Mouse (Mus musculus) myocyte (in vitro differentiated cells): ENCODE measurements around the gene Cbx3. TPM values are rescaled to one million over a fixed set of nuclear protein-coding genes. Genes with fewer than 3 reads are reported as not detected.
"Not testable (repeated sequence)": the region's sequence is repeated elsewhere in the genome, so short reads cannot be mapped to it uniquely, and the experiment has no call there.

Experiments used
- H3K27me3 ChIP-seq: one replicate; pipeline ENCODE4 v1.6.1; 2011; ENCODE audit not compliant: control insufficient read depth, insufficient read depth, insufficient read length
- H3K36me3 ChIP-seq: one replicate; pipeline ENCODE4 v1.6.1; 2011; ENCODE audit not compliant: control insufficient read depth, insufficient read depth
- H3K4me2 ChIP-seq: one replicate; pipeline ENCODE4 v1.6.1; 2011; ENCODE audit warnings: low read depth, control low read depth
- H3K4me3 ChIP-seq: one replicate; pipeline ENCODE4 v1.5.1; 2011; ENCODE audit warnings: mild to moderate bottlenecking, control low read depth, moderate library complexity
- H3K79me2 ChIP-seq: one replicate; pipeline ENCODE4 v1.6.1; 2011; ENCODE audit not compliant: control insufficient read depth, insufficient read depth
- H3ac ChIP-seq: one replicate; pipeline ENCODE4 v1.6.1; 2011; ENCODE audit not compliant: control insufficient read depth, insufficient read length
- CEBPB ChIP-seq: IDR thresholded peaks from 2 replicates; pipeline ENCODE4 v1.6.1; 2011; ENCODE audit warnings: mild to moderate bottlenecking, moderate library complexity; ENCODE audit not compliant: poor library complexity, insufficient read depth, severe bottlenecking
- E2F4 ChIP-seq: IDR thresholded peaks from one replicate; pipeline ENCODE4 v1.6.1; 2011; ENCODE audit warnings: mild to moderate bottlenecking, control low read depth, moderate library complexity; ENCODE audit not compliant: insufficient read depth
- MAX ChIP-seq: IDR thresholded peaks from one replicate; pipeline ENCODE4 v1.6.1; 2011; ENCODE audit warnings: low read depth, mild to moderate bottlenecking, control low read depth
- MYOD1 ChIP-seq, 3 experiments: IDR thresholded peaks; one replicate each; pipeline ENCODE4 v1.6.1; 2011; ENCODE audit warnings: control low read depth in 2 of 3, low read depth in 2 of 3, mild to moderate bottlenecking in 2 of 3, moderate library complexity in 1 of 3; ENCODE audit not compliant: insufficient read length in 2 of 3, control insufficient read depth in 1 of 3
- MYOG ChIP-seq, 3 experiments: IDR thresholded peaks; one replicate each; pipeline ENCODE4 v1.6.1; 2011; ENCODE audit warnings: control low read depth in 2 of 3, low read depth in 2 of 3, mild to moderate bottlenecking in 2 of 3; ENCODE audit not compliant: insufficient read length in 2 of 3, control insufficient read depth in 1 of 3, insufficient read depth in 1 of 3
- POLR2A ChIP-seq: IDR thresholded peaks from one replicate; pipeline ENCODE4 v1.6.1; 2011; ENCODE audit warnings: low read depth, mild to moderate bottlenecking, control low read depth, moderate library complexity; ENCODE audit not compliant: insufficient read length
- POLR2AphosphoS2 ChIP-seq: IDR thresholded peaks from one replicate; pipeline ENCODE4 v1.6.1; 2011; ENCODE audit warnings: low read depth, control low read depth; ENCODE audit not compliant: insufficient read length
- REST ChIP-seq: IDR thresholded peaks from one replicate; pipeline ENCODE4 v1.6.1; 2011; ENCODE audit warnings: mild to moderate bottlenecking, control low read depth, moderate library complexity; ENCODE audit not compliant: insufficient read depth, insufficient read length
- SRF ChIP-seq: IDR thresholded peaks from one replicate; pipeline ENCODE4 v1.6.1; 2011; ENCODE audit warnings: low read depth; ENCODE audit not compliant: control insufficient read depth, insufficient read length
- TCF12 ChIP-seq: IDR thresholded peaks from one replicate; pipeline ENCODE4 v1.6.1; 2011; ENCODE audit warnings: mild to moderate bottlenecking, control low read depth; ENCODE audit not compliant: poor library complexity, insufficient read depth, severe bottlenecking
- TCF3 ChIP-seq: IDR thresholded peaks from one replicate; pipeline ENCODE4 v1.6.1; 2011; ENCODE audit warnings: low read depth, control low read depth; ENCODE audit not compliant: insufficient read length
- USF1 ChIP-seq: IDR thresholded peaks from one replicate; pipeline ENCODE4 v1.6.1; 2011; ENCODE audit warnings: low read depth, mild to moderate bottlenecking, control low read depth, moderate library complexity
- polyA plus RNA-seq: library from polyadenylated mRNA; unstranded; fragments of >200 nt; fragmentation: generic; extraction: Trizol; gene quantifications from one replicate; pipeline ENCODE4 v1.2.1, GENCODE M21; 2012; ENCODE audit warnings: missing spikeins

Gene Cbx3
- polyA plus RNA-seq, 1 experiment: 35.6 TPM

DNA sequence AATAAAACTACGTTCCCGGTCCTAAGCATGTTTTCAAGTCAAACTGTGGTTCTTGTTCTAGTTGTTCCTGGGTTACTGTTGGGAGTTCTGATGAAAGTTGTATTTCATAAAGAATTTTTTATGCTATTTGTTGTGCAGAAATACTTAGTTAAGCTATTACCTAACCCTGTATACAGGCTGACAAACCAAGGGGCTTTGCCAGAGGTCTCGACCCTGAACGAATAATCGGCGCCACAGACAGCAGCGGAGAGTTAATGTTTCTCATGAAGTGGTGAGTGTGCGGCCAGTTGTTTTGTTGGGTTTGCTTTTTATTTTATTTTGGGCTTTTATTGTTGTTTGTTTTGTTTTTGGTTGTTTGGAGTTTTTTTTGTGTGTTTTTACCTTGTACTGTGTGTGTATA lies 11.4 kb downstream of the Cbx3 start:
- TF ChIP-seq POLR2A (no peak), POLR2AphosphoS2 (no peak), MAX (no peak), SRF (no peak), E2F4 (no peak), MYOD1 (IDR thresholded peaks at IDR 0.05; ENCODE audit: control insufficient read depth in 1 of 3, insufficient read length in 2 of 3, low read depth in 2 of 3) (no peak), USF1 (no peak), CEBPB (no peak), TCF3 (no peak), TCF12 (no peak), MYOG (IDR thresholded peaks at IDR 0.05; ENCODE audit: control insufficient read depth in 1 of 3, insufficient read depth in 1 of 3, insufficient read length in 2 of 3, low read depth in 2 of 3) (no peak), REST (no peak)
- no peaks in the 10 kb centered on the region for H3K27me3 ChIP-seq
- no peak overlapping the region for H3K4me3 ChIP-seq

DNA sequence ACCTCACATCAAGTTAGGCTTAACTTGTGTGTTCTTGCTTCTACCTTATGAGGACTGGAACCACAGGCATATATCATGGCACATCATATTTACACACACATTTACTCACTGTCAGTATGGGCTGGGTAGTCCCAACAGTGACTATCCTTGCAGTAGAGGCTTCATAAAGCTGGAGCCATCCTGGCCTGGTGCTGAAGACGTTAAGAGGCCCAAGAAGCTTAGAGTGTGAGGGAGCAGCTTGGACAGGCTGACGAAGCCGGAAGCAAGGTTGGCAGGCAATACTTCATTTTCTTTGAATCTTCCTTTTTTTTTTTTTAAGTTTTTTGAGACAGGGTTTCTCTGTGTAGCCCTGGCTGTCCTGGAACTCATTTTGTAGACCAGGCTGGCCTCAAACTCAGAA lies 13.7 kb downstream of the Cbx3 start:
- Histone ChIP-seq H3K79me2 (peaks cover 10% of the 10 kb centered on the region), H3K4me2 (no peak overlapping the region), H3ac (no peak overlapping the region), H3K36me3 (peaks cover 35% of the 10 kb centered on the region), H3K4me3 (no peak overlapping the region), H3K27me3 (no peaks in the 10 kb centered on the region)
- TF ChIP-seq USF1 (no peak), TCF12 (no peak), POLR2AphosphoS2 (no peak), SRF (no peak), POLR2A (no peak), MYOD1 (IDR thresholded peaks at IDR 0.05; ENCODE audit: control insufficient read depth in 1 of 3, insufficient read length in 2 of 3, low read depth in 2 of 3) (no peak), TCF3 (no peak), CEBPB (no peak), E2F4 (no peak), REST (no peak), MYOG (IDR thresholded peaks at IDR 0.05; ENCODE audit: control insufficient read depth in 1 of 3, insufficient read depth in 1 of 3, insufficient read length in 2 of 3, low read depth in 2 of 3) (no peak), MAX (no peak)

More for the DNA sequence above, 11.4 kb downstream of the Cbx3 start:
- Histone ChIP-seq H3K4me2 (no peak overlapping the region), H3K36me3 (peaks cover 53% of the 10 kb centered on the region), H3K79me2 (peaks cover 22% of the 10 kb centered on the region), H3ac (no peak overlapping the region)

DNA sequence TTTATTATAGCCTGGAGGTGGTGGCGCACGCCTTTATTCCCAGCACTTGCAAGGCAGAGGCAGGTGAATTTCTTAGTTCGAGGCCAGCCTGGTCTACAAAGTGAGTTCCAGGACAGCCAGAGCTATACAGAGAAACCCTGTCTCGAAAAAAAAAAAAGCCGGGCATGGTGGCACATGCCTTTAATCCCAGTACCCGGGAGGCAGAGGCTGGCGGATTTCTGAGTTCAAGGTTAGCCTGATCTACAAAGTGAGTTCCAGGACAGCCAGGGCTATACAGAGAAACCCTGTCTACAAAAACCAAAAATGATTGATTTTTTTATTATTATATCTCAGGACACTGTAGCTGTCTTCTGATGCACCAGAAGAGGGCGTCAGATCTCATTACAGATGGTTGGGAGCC lies 14.4 kb downstream of the Cbx3 start:
- H3ac ChIP-seq: not testable (repeated sequence)

DNA sequence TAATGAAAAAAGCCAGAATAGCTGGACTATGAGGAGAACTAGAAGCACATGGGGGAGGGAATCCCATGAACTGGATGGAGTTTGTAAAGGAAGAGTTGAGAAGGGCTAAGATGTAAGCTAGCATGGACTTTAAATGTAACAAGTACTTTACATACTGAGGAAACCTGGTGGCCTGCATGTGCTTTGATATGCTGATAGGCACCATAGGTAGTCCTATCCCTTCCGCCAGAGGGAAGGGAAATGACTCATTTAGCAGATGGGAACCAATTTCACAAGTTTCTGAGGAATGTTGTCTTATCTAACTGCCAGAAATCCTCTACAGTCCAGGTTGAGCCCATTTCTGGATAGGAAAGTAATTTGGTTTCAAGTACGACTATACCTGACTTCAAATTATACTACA lies 15.5 kb downstream of the Cbx3 start:
- no peak overlapping the region for H3K4me2 ChIP-seq
- no peak for TF ChIP-seq MYOD1 (IDR thresholded peaks at IDR 0.05; ENCODE audit: control insufficient read depth in 1 of 3, insufficient read length in 2 of 3, low read depth in 2 of 3)
- no peak for TF ChIP-seq TCF12
- no peak for TF ChIP-seq POLR2AphosphoS2
- TF ChIP-seq MAX: no peak
- no peak for TF ChIP-seq SRF
- no peak for TF ChIP-seq REST
- no peak for TF ChIP-seq MYOG (IDR thresholded peaks at IDR 0.05; ENCODE audit: control insufficient read depth in 1 of 3, insufficient read depth in 1 of 3, insufficient read length in 2 of 3, low read depth in 2 of 3)
- no peak for TF ChIP-seq TCF3
- TF ChIP-seq CEBPB: no peak
- no peak for TF ChIP-seq POLR2A
- TF ChIP-seq E2F4: no peak

More for the DNA sequence above, 14.4 kb downstream of the Cbx3 start:
- H3K36me3 ChIP-seq: peaks cover 29% of the 10 kb centered on the region
- H3K79me2 ChIP-seq, H3K27me3 ChIP-seq, H3K4me3 ChIP-seq, H3K4me2 ChIP-seq: not testable (repeated sequence)

DNA sequence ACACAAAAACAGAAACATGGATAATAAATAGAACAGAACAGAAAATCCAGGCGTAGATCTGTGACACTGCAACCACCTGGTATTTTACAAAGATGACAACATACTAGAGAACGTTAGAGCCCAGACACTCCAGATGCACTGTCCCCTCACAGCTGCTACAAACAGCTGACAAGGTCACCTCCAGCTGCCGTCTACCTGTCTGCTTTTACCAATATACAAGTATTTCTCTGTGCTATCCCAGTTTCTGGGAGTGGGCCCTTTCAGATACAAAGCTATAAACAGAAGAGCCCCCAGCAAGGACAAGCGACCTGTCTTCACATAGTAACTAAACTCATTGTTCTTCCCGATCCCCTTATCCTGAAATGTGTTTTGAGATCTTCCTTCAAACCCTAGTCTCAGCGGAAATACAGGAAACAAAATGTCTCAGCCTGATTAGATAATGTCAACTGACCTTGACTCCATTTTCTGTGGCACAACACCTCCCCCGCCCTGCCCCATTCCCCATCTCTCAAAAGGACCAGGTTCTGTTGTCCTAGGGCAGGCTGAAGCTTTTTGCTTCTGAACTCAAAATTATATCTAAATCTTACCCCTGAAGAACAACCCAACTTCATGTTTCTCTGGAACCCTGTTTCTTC lies 16.0 kb downstream of the Cbx3 start:
- H3ac ChIP-seq: no peak overlapping the region
- TF ChIP-seq MYOD1 (IDR thresholded peaks at IDR 0.05; ENCODE audit: control insufficient read depth in 1 of 3, insufficient read length in 2 of 3, low read depth in 2 of 3): no peak
- no peak overlapping the region for H3K4me3 ChIP-seq
- no peaks in the 10 kb centered on the region for H3K27me3 ChIP-seq
- peaks cover 17% of the 10 kb centered on the region for H3K36me3 ChIP-seq
- H3K4me2 ChIP-seq: no peak overlapping the region
- no peaks in the 10 kb centered on the region for H3K79me2 ChIP-seq

More for the DNA sequence above, 15.5 kb downstream of the Cbx3 start:
- H3K36me3 ChIP-seq: peaks cover 22% of the 10 kb centered on the region
- no peaks in the 10 kb centered on the region for H3K27me3 ChIP-seq
- no peak overlapping the region for H3K4me3 ChIP-seq
- no peaks in the 10 kb centered on the region for H3K79me2 ChIP-seq
- no peak overlapping the region for H3ac ChIP-seq
